ENCODE assay signal across 8 mouse cellular contexts in genomic region chr14:67620854-67621476, GRCm38 (mm10).
A peak's percentile ranks its signal among the peaks of the same experiment; 100 is the strongest.
DNase-seq lines count a peak whose midpoint lies in the region; ATAC-seq and TF ChIP-seq lines count a peak whose summit lies in the region.

No protein-coding gene starts in this region.

- H3K4me2 ChIP-seq in forebrain, embryonic 13.5 days = no peak overlapping the region
- H3K4me2 ChIP-seq in hindbrain, embryonic 15.5 days = no peak overlapping the region

- no peak overlapping the region for H3K27ac ChIP-seq in forebrain, embryonic 13.5 days
- no peak overlapping the region for H3K27ac ChIP-seq in hindbrain, embryonic 15.5 days (replicated peaks)
- H3K27ac ChIP-seq in left cerebral cortex, adult 2 months = no peak overlapping the region

- peak; percentile 81 for TF ChIP-seq CTCF in left cerebral cortex, adult 2 months (IDR thresholded peaks at IDR 0.05)

- H3K9me3 ChIP-seq in forebrain, embryonic 13.5 days (replicated peaks) = no peaks in the 10 kb centered on the region
- H3K9me3 ChIP-seq in hindbrain, embryonic 15.5 days = no peaks in the 10 kb centered on the region

- 15% methylated on average over 4 of the region's 4 CpGs for WGBS in forebrain, embryonic 13.5 days
- 44% methylated on average over 4 of the region's 4 CpGs for WGBS in hindbrain, embryonic 15.5 days

- intact Hi-C loops in left cerebral cortex, adult 2 months (cut with DNase I) = loop anchor here (1.0 to 2.0 kb wide), 3 partner anchors 253 to 410 kb away; no protein-coding TSS in a partner anchor

- peaks cover 7% of the 10 kb centered on the region; the same call in 1 of the 2 replicates for H3K4me1 ChIP-seq in forebrain, embryonic 13.5 days
- peaks cover 3% of the 10 kb centered on the region; the same call in 1 of the 2 replicates for H3K4me1 ChIP-seq in hindbrain, embryonic 15.5 days (replicated peaks)

- no peak overlapping the region for H3K9ac ChIP-seq in forebrain, embryonic 13.5 days
- no peak overlapping the region for H3K9ac ChIP-seq in hindbrain, embryonic 15.5 days

- ATAC-seq in forebrain, embryonic 13.5 days = peak; percentile 84
- peak; percentile 65; the same call in 1 of the 2 replicates for ATAC-seq in hindbrain, embryonic 15.5 days (ENCODE audit: low FRiP score, low read depth)
- ATAC-seq in erythroblast, adult 5-6 weeks (replicated peaks; ENCODE audit: low FRiP score, poor library complexity, severe bottlenecking) = no peak

- H3K36me3 ChIP-seq in forebrain, embryonic 13.5 days (ENCODE audit: poor library complexity, severe bottlenecking) = no peaks in the 10 kb centered on the region
- H3K36me3 ChIP-seq in hindbrain, embryonic 15.5 days = no peaks in the 10 kb centered on the region

- H3K27me3 ChIP-seq in forebrain, embryonic 13.5 days = peaks cover 65% of the 10 kb centered on the region
- no peaks in the 10 kb centered on the region for H3K27me3 ChIP-seq in hindbrain, embryonic 15.5 days

- DNase-seq in gastrocnemius, adult 18-20 months (ENCODE audit: low spot score) = peak; percentile 53
- DNase-seq in gastrocnemius, postnatal 25 days = no peak
- DNase-seq in brain, embryonic 18.5 days (ENCODE audit: low read depth, low spot score) = peak; percentile 68
- peak; percentile 58 to 61 for DNase-seq in left cerebral cortex, adult 2 months (ENCODE audit: extremely low spot score in 1 of 2, low spot score in 2 of 2)
- peak; percentile 48 for DNase-seq in neural tube, embryonic 10.5 days (ENCODE audit: extremely low spot score, low spot score)

- H3K4me3 ChIP-seq in forebrain, embryonic 13.5 days = no peak overlapping the region
- no peak overlapping the region for H3K4me3 ChIP-seq in hindbrain, embryonic 15.5 days
- no peak overlapping the region for H3K4me3 ChIP-seq in left cerebral cortex, adult 2 months
